Mouse (Mus musculus) embryonic facial prominence, embryonic 10.5 days (tissue): ENCODE data around the gene Akap1. TPM values are rescaled to one million over a fixed set of nuclear protein-coding genes. Genes with fewer than 3 reads are reported as not detected.

ENCODE experiments used
- DNase-seq: peaks from one replicate; pipeline ENCODE4 v3.0.0-alpha.2; 2017; ENCODE audit warnings: low spot score
- H3K27ac ChIP-seq: fragments of 300-500 bp; sonication (generic); replicated peaks from 2 replicates; pipeline ENCODE4 v1.5.1; 2016; ENCODE audit warnings: mild to moderate bottlenecking
- H3K27me3 ChIP-seq: fragments of 300-500 bp; sonication (generic); replicated peaks from 2 replicates; pipeline ENCODE4 v1.6.1; 2016; ENCODE audit warnings: low read depth, mild to moderate bottlenecking; ENCODE audit not compliant: poor library complexity, severe bottlenecking
- H3K36me3 ChIP-seq: fragments of 300-500 bp; sonication (generic); replicated peaks from 2 replicates; pipeline ENCODE4 v1.6.1; 2016; ENCODE audit warnings: mild to moderate bottlenecking, moderate library complexity
- H3K4me1 ChIP-seq: fragments of 300-500 bp; sonication (generic); 2 replicates; pipeline ENCODE4 v1.6.1; 2016
- H3K4me3 ChIP-seq: fragments of 300-500 bp; sonication (generic); 2 replicates; pipeline ENCODE4 v1.5.1; 2016; ENCODE audit warnings: mild to moderate bottlenecking, moderate library complexity
- H3K9me3 ChIP-seq: fragments of 300-500 bp; sonication (generic); 2 replicates; pipeline ENCODE4 v1.6.1; 2016; ENCODE audit warnings: mild to moderate bottlenecking
- WGBS: fragments of 180-500 bp; shearing (Covaris S2); methylation state at CpG from one replicate; pipeline ENCODE4 v1.1.7; 2016; 5-methylcytosine and 5-hydroxymethylcytosine counted together
- polyA plus RNA-seq: library from polyadenylated mRNA; unstranded; fragments of >200 nt; fragmentation: Nextera tagmentation; extraction: Ambion mirVana; gene quantifications from 2 replicates; pipeline ENCODE4 v1.2.1, GENCODE M21; 2016

Akap1 gene
- 16.9 and 17.1 TPM in 2 replicates for polyA plus RNA-seq

DNA sequence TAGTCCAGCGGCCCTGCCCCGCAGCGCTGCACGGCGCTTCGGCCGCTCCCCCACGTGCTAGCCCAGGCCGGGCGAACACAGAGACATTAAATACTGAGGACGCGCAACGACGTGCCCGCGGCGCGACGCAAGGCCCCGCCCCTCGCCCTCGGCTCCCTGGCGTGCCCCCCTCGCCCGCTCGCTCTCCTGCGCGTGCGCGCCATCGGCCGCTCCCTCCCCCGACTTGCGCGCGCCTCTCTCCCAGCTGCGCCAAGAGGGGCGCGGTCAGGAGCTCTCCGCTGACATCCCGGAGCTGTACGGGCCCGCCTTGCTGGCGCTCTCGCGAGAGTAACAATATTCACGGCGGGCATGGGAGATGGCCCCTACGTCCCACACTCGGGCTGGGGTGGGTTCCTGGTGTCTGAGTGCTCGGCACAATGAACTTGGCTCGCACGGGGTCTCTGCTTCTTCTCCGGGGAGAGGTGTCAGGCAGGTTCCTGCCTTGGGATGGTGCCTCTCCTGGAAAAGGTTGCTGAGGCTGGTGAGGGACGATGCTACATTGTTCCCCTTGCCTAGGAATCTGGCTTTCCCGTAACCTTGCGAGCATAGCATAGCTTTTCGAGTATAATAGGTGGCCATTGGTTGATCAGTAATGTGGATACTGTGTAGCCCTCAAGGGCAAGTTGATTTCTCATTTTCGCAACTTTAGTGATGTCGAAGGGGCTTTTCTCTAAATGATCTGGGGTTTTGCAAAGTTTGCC lies at the start of gene Akap1:
Gene Akap1 (minus strand): TSS at position 129 of the 740 bp plus-strand sequence.
- Histone ChIP-seq H3K4me1 (peaks cover 35% of the 10 kb centered on the region), H3K4me3 (peak within 1 kb of the TSS; percentile 66), H3K9me3 (no peaks in the 10 kb centered on the region), H3K36me3 (no peaks in the 10 kb centered on the region), H3K27me3 (peaks cover 26% of the 10 kb centered on the region), H3K27ac (peak within 1 kb of the TSS; percentile 93)
- WGBS, result 2% methylated on average over 60 of the region's 60 CpGs
- DNase-seq, result peak; percentile 99

- WGBS, result 88% methylated on average over 8 of the region's 8 CpGs
- peaks cover 6% of the 10 kb centered on the region; the same call in 1 of the 2 replicates for H3K9me3 ChIP-seq
- H3K36me3 ChIP-seq, result no peaks in the 10 kb centered on the region
- H3K4me1 ChIP-seq, result peaks cover 4% of the 10 kb centered on the region; the same call in 1 of the 2 replicates
- no peaks in the 10 kb centered on the region for H3K27me3 ChIP-seq
- DNase-seq, result no peak
- no peak overlapping the region for H3K27ac ChIP-seq
- no peak overlapping the region for H3K4me3 ChIP-seq
Measured at GRCm38 (mm10) chr11:88909388-88910036, 45.1 kb upstream of the Akap1 start.

DNA sequence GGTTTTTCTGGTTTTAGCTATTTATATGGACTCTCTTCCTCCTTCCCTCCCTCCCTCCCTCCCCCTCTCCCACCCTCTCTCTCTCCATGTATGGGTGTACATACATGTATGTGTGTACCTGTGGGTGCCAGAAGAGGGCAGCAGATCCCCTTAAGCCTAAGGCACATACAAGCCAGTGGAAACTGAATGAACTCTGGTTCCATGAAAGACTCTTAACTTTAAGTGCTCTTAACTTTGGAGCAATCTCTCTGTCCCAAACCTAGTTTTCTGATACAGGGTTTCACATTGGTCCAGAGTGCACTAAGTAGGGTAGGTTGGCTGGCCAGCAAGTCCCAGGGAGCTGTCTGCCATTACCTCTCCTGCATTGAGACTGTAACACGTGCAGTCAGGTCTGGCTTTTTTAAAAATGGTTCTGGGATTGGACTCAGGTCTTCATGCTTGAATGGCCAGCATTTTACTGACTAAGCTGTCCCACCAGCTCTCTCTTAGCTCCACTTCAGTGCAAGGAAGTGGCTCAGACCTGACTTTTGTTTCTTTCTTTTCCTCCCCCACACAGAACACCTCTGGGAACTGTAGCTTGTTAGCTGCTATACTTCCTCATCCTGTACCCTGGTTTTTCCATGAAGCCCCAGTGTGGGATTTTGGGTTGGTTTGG lies 44.3 kb upstream of the Akap1 start:
- WGBS, result 91% methylated on average over 1 of the region's 1 CpGs
- Histone ChIP-seq H3K4me1 (peaks cover 4% of the 10 kb centered on the region; the same call in 1 of the 2 replicates), H3K4me3 (no peak overlapping the region), H3K9me3 (peaks cover 6% of the 10 kb centered on the region; the same call in 1 of the 2 replicates), H3K27ac (no peak overlapping the region), H3K36me3 (no peaks in the 10 kb centered on the region), H3K27me3 (no peaks in the 10 kb centered on the region)
- peak; percentile 46 for DNase-seq

DNA sequence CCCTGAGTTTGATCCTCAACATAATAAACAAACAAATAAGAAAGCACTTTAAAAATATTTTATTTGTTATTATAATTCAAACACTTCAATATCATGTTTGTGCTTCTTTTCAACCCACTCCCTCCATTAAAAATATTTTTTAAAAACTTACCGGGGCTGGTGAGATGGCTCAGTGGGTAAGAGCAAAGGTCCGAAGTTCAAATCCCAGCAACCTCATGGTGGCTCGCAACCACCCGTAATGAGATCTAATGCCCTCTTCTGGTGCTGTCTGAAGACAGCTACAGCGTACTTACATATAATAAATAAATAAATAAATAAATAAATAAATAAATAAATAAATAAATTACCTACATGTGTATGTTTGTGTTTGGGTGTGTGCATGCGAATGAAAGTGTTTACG lies 43.5 kb upstream of the Akap1 start:
- H3K27ac ChIP-seq, result no peak overlapping the region

DNA sequence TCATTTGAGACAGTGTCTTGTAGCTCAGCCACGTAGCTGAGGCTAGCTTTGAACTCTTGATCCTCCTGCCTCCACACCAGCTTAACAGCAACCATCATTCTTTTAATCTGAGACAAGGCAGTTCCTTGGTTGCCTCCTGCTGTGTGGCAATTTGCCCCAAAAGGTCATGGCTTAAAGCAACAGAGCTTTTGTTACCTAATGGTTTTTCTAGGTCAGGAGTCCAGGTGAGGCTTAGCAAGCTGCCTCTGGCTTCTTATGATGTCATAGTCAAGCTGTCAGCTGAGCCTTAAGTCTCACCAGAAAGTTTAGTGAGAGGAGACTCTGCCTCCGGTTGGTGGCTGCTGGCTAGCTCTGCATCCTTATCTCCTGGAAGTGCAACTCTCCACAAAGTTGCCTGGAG lies 41.2 kb upstream of the Akap1 start:
- Histone ChIP-seq H3K9me3 (peaks cover 6% of the 10 kb centered on the region; the same call in 1 of the 2 replicates), H3K36me3 (no peaks in the 10 kb centered on the region), H3K27me3 (0 out of 2 replicates have a peak, but pooled peaks cover 4% of the 10 kb centered on the region), H3K4me1 (peaks cover 7% of the 10 kb centered on the region), H3K27ac (no peak overlapping the region), H3K4me3 (no peak overlapping the region)
- WGBS, result 29% methylated on average over 2 of the region's 2 CpGs
- no peak for DNase-seq

More for the DNA sequence above, 43.5 kb upstream of the Akap1 start:
- H3K27me3 ChIP-seq, result no peaks in the 10 kb centered on the region
- peaks cover 6% of the 10 kb centered on the region; the same call in 1 of the 2 replicates for H3K9me3 ChIP-seq
- DNase-seq, result no peak
- H3K4me1 ChIP-seq, result peaks cover 4% of the 10 kb centered on the region; the same call in 1 of the 2 replicates
- WGBS, result 96% methylated on average over 7 of the region's 7 CpGs
- no peaks in the 10 kb centered on the region for H3K36me3 ChIP-seq
- no peak overlapping the region for H3K4me3 ChIP-seq

GRCm38 (mm10) chr11:88904080-88904479 lies 39.7 kb upstream of the Akap1 start:
- 64% methylated on average over 2 of the region's 2 CpGs for WGBS
- H3K4me1 ChIP-seq, result peaks cover 7% of the 10 kb centered on the region
- no peak for DNase-seq

DNA sequence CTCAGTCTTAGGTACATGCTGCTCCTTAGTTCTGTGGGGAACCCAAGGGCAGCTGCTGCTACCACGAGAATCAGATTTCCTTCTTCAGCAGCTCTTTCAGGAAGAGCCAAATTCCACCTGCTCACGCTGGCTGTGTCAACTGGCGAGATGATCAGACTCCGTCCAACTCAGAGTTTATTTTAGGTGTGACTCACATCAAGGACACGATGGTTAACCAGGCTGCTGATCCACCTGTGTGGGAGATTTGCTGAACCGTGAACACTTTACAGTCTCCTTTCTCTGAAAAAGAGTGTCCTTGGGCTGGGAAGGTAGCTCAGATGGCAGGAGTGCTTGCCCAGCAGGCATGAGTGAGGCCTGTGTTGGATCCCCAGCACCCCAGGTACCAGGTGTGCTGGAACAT lies 38.4 kb upstream of the Akap1 start:
- WGBS, result 87% methylated on average over 6 of the region's 6 CpGs
- no peaks in the 10 kb centered on the region for H3K9me3 ChIP-seq
- H3K4me3 ChIP-seq, result no peak overlapping the region
- DNase-seq, result no peak
- H3K36me3 ChIP-seq, result no peaks in the 10 kb centered on the region
- H3K4me1 ChIP-seq, result peaks cover 10% of the 10 kb centered on the region
- H3K27ac ChIP-seq, result no peak overlapping the region
- peaks cover 13% of the 10 kb centered on the region; the same call in 1 of the 2 replicates for H3K27me3 ChIP-seq

More at GRCm38 (mm10) chr11:88904080-88904479, 39.7 kb upstream of the Akap1 start:
- Histone ChIP-seq H3K27me3 (0 out of 2 replicates have a peak, but pooled peaks cover 6% of the 10 kb centered on the region), H3K4me3 (no peak overlapping the region), H3K36me3 (no peaks in the 10 kb centered on the region), H3K27ac (no peak overlapping the region), H3K9me3 (no peaks in the 10 kb centered on the region)

DNA sequence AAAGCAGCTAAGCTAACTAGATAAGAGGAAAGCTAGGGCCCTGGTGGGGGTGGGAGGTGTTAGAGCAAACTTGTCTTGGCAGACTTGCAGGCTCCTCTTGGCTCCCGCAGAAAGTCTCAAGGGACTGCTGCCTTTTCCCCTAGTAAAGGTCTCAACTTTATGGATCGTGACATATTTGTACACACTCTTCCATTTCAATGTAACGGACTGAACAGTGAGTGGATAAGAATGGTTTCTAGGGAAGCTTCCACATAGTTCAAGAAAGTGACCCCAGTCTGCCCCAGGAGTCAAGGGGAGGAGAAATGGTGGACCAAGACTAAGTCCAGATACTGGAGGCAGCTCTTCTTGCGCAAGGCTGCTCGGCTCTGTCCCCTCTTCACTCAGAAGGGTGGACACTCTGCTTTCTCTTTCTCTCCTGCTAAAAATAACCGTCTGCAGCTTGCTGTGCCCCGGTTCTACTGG lies 37.0 kb upstream of the Akap1 start:
- H3K27me3 ChIP-seq, result peaks cover 24% of the 10 kb centered on the region; the same call in 1 of the 2 replicates
- no peak for DNase-seq
- no peaks in the 10 kb centered on the region for H3K9me3 ChIP-seq
- 77% methylated on average over 7 of the region's 7 CpGs for WGBS
- peaks cover 15% of the 10 kb centered on the region for H3K4me1 ChIP-seq
- H3K27ac ChIP-seq, result no peak overlapping the region
- no peaks in the 10 kb centered on the region for H3K36me3 ChIP-seq
- no peak overlapping the region for H3K4me3 ChIP-seq

GRCm38 (mm10) chr11:88899561-88899960 lies 35.2 kb upstream of the Akap1 start:
- no peaks in the 10 kb centered on the region for H3K9me3 ChIP-seq
- 87% methylated on average over 6 of the region's 6 CpGs for WGBS
- peaks cover 24% of the 10 kb centered on the region; the same call in 1 of the 2 replicates for H3K27me3 ChIP-seq
- no peak overlapping the region for H3K27ac ChIP-seq
- DNase-seq, result no peak
- H3K4me3 ChIP-seq, result no peak overlapping the region
- peaks cover 11% of the 10 kb centered on the region for H3K4me1 ChIP-seq
- H3K36me3 ChIP-seq, result no peaks in the 10 kb centered on the region

- Histone ChIP-seq H3K9me3 (no peaks in the 10 kb centered on the region), H3K27ac (no peak overlapping the region), H3K4me3 (no peak overlapping the region), H3K27me3 (peaks cover 24% of the 10 kb centered on the region; the same call in 1 of the 2 replicates), H3K36me3 (no peaks in the 10 kb centered on the region), H3K4me1 (peaks cover 11% of the 10 kb centered on the region)
- WGBS, result 71% methylated on average over 4 of the region's 4 CpGs
- no peak for DNase-seq
Measured at GRCm38 (mm10) chr11:88898380-88898763, 34.0 kb upstream of the Akap1 start.

GRCm38 (mm10) chr11:88897624-88898379 lies 33.4 kb upstream of the Akap1 start:
- peak; percentile 62 for DNase-seq
- Histone ChIP-seq H3K4me1 (peaks cover 11% of the 10 kb centered on the region), H3K9me3 (no peaks in the 10 kb centered on the region), H3K4me3 (peak overlapping the region; percentile 37), H3K27ac (peak overlapping the region; percentile 3; the same call in 1 of the 2 replicates), H3K27me3 (peaks cover 24% of the 10 kb centered on the region; the same call in 1 of the 2 replicates), H3K36me3 (no peaks in the 10 kb centered on the region)
- WGBS, result 42% methylated on average over 15 of the region's 15 CpGs
